Mouse (Mus musculus): Measurements from ENCODE around the gene Wiz. TPM values are rescaled to one million over a fixed set of nuclear protein-coding genes. Genes with fewer than 3 reads are reported as not detected.
A peak's percentile ranks its signal among the peaks of the same experiment; 100 is the strongest.

Wiz gene
- polyA plus RNA-seq (2015; fragmentation: Nextera tagmentation; extraction: Ambion mirVana): 17.5 and 18.9 TPM in 2 replicates

GRCm38 (mm10) chr17:32389101-32389659 lies at the start of gene Wiz:
TSS of gene Wiz (minus strand) at chr17:32389439.
- peak; percentile 90 for ATAC-seq
- WGBS: 1% methylated on average over 24 of the region's 44 CpGs
- H3K9ac ChIP-seq (ENCODE audit: low read depth, low read length): peak within 1 kb of the TSS; percentile 84

GRCm38 (mm10) chr17:32437106-32437505 lies 47.9 kb upstream of the Wiz start:
- 92% methylated on average over 4 of the region's 4 CpGs for WGBS
- no peak overlapping the region for H3K4me3 ChIP-seq (ENCODE audit: low read length)

More at GRCm38 (mm10) chr17:32389101-32389659, at the start of gene Wiz:
- H3K4me2 ChIP-seq (ENCODE audit: low read depth, low read length): peak within 1 kb of the TSS; percentile 94
- peaks cover 19% of the 10 kb centered on the region for H3K27me3 ChIP-seq (replicated peaks; ENCODE audit: control insufficient read depth, insufficient read depth, low read length)
- peak within 1 kb of the TSS; percentile 75 for H3K4me3 ChIP-seq (ENCODE audit: low read length)
- peak within 1 kb of the TSS; percentile 81 for H3K27ac ChIP-seq (ENCODE audit: low read length)
- no peaks in the 10 kb centered on the region for H3K9me3 ChIP-seq (ENCODE audit: control insufficient read depth, low read length)
- peaks cover 8% of the 10 kb centered on the region for H3K4me1 ChIP-seq (ENCODE audit: control insufficient read depth, insufficient read depth, low read length)
- H3K36me3 ChIP-seq (ENCODE audit: control insufficient read depth, insufficient read depth, low read length): no peaks in the 10 kb centered on the region; the same call in 1 of the 2 replicates

GRCm38 (mm10) chr17:32435151-32435550 lies 45.9 kb upstream of the Wiz start:
- no peak overlapping the region for H3K4me2 ChIP-seq (ENCODE audit: low read depth, low read length)
- no peak overlapping the region for H3K27ac ChIP-seq (ENCODE audit: low read length)
- H3K4me3 ChIP-seq (ENCODE audit: low read length): no peak overlapping the region
- ATAC-seq: no peak
- no peaks in the 10 kb centered on the region for H3K36me3 ChIP-seq (ENCODE audit: control insufficient read depth, insufficient read depth, low read length)
- H3K9me3 ChIP-seq (ENCODE audit: control insufficient read depth, low read length): no peaks in the 10 kb centered on the region
- no peaks in the 10 kb centered on the region for H3K27me3 ChIP-seq (replicated peaks; ENCODE audit: control insufficient read depth, insufficient read depth, low read length)
- no peak overlapping the region for H3K9ac ChIP-seq (ENCODE audit: low read depth, low read length)
- H3K4me1 ChIP-seq (ENCODE audit: control insufficient read depth, insufficient read depth, low read length): no peaks in the 10 kb centered on the region
- WGBS: 66% methylated on average over 5 of the region's 5 CpGs

More at GRCm38 (mm10) chr17:32437106-32437505, 47.9 kb upstream of the Wiz start:
- Histone ChIP-seq H3K4me2 (ENCODE audit: low read depth, low read length) (no peak overlapping the region), H3K9me3 (ENCODE audit: control insufficient read depth, low read length) (no peaks in the 10 kb centered on the region), H3K27ac (ENCODE audit: low read length) (no peak overlapping the region), H3K36me3 (ENCODE audit: control insufficient read depth, insufficient read depth, low read length) (no peaks in the 10 kb centered on the region), H3K4me1 (ENCODE audit: control insufficient read depth, insufficient read depth, low read length) (no peaks in the 10 kb centered on the region), H3K27me3 (replicated peaks; ENCODE audit: control insufficient read depth, insufficient read depth, low read length) (no peaks in the 10 kb centered on the region; the same call in 1 of the 2 replicates), H3K9ac (ENCODE audit: low read depth, low read length) (no peak overlapping the region)
- ATAC-seq: no peak

GRCm38 (mm10) chr17:32434324-32434723 lies 45.1 kb upstream of the Wiz start:
- 48% methylated on average over 4 of the region's 4 CpGs for WGBS
- Histone ChIP-seq H3K4me3 (ENCODE audit: low read length) (no peak overlapping the region), H3K9ac (ENCODE audit: low read depth, low read length) (no peak overlapping the region), H3K9me3 (ENCODE audit: control insufficient read depth, low read length) (no peaks in the 10 kb centered on the region), H3K36me3 (ENCODE audit: control insufficient read depth, insufficient read depth, low read length) (no peaks in the 10 kb centered on the region), H3K4me1 (ENCODE audit: control insufficient read depth, insufficient read depth, low read length) (no peaks in the 10 kb centered on the region), H3K27me3 (replicated peaks; ENCODE audit: control insufficient read depth, insufficient read depth, low read length) (no peaks in the 10 kb centered on the region), H3K4me2 (ENCODE audit: low read depth, low read length) (no peak overlapping the region), H3K27ac (ENCODE audit: low read length) (no peak overlapping the region)
- no peak for ATAC-seq

- Histone ChIP-seq H3K4me3 (ENCODE audit: low read length) (no peak overlapping the region), H3K9ac (ENCODE audit: low read depth, low read length) (no peak overlapping the region), H3K4me1 (ENCODE audit: control insufficient read depth, insufficient read depth, low read length) (no peaks in the 10 kb centered on the region), H3K4me2 (ENCODE audit: low read depth, low read length) (no peak overlapping the region), H3K27me3 (replicated peaks; ENCODE audit: control insufficient read depth, insufficient read depth, low read length) (no peaks in the 10 kb centered on the region), H3K27ac (ENCODE audit: low read length) (no peak overlapping the region), H3K36me3 (ENCODE audit: control insufficient read depth, insufficient read depth, low read length) (no peaks in the 10 kb centered on the region), H3K9me3 (ENCODE audit: control insufficient read depth, low read length) (no peaks in the 10 kb centered on the region)
- WGBS: 53% methylated on average over 3 of the region's 3 CpGs
- ATAC-seq: no peak
These were observed 42.7 kb upstream of the Wiz start for GRCm38 (mm10) chr17:32431972-32432371.

GRCm38 (mm10) chr17:32426610-32427009 lies 37.4 kb upstream of the Wiz start:
- Histone ChIP-seq H3K4me1 (ENCODE audit: control insufficient read depth, insufficient read depth, low read length) (no peaks in the 10 kb centered on the region), H3K9me3 (ENCODE audit: control insufficient read depth, low read length) (no peaks in the 10 kb centered on the region), H3K27me3 (replicated peaks; ENCODE audit: control insufficient read depth, insufficient read depth, low read length) (no peaks in the 10 kb centered on the region), H3K27ac (ENCODE audit: low read length) (no peak overlapping the region), H3K4me3 (ENCODE audit: low read length) (no peak overlapping the region), H3K9ac (ENCODE audit: low read depth, low read length) (no peak overlapping the region), H3K4me2 (ENCODE audit: low read depth, low read length) (no peak overlapping the region), H3K36me3 (ENCODE audit: control insufficient read depth, insufficient read depth, low read length) (no peaks in the 10 kb centered on the region)
- no peak for ATAC-seq

GRCm38 (mm10) chr17:32424034-32424433 lies 34.8 kb upstream of the Wiz start, which contains the start of gene Pglyrp2:
TSS of gene Pglyrp2 (minus strand) at chr17:32424167.
- Histone ChIP-seq H3K27ac (ENCODE audit: low read length) (no peak within 1 kb of the TSS), H3K4me1 (ENCODE audit: control insufficient read depth, insufficient read depth, low read length) (no peaks in the 10 kb centered on the region), H3K27me3 (replicated peaks; ENCODE audit: control insufficient read depth, insufficient read depth, low read length) (no peaks in the 10 kb centered on the region), H3K9ac (ENCODE audit: low read depth, low read length) (no peak within 1 kb of the TSS), H3K4me3 (ENCODE audit: low read length) (no peak within 1 kb of the TSS), H3K9me3 (ENCODE audit: control insufficient read depth, low read length) (no peaks in the 10 kb centered on the region), H3K36me3 (ENCODE audit: control insufficient read depth, insufficient read depth, low read length) (no peaks in the 10 kb centered on the region), H3K4me2 (ENCODE audit: low read depth, low read length) (no peak within 1 kb of the TSS)
- WGBS: 87% methylated on average over 2 of the region's 2 CpGs
- no peak for ATAC-seq

GRCm38 (mm10) chr17:32420781-32421180 lies 31.5 kb upstream of the Wiz start:
- Histone ChIP-seq H3K9me3 (ENCODE audit: control insufficient read depth, low read length) (no peaks in the 10 kb centered on the region), H3K27ac (ENCODE audit: low read length) (no peak overlapping the region), H3K4me2 (ENCODE audit: low read depth, low read length) (no peak overlapping the region), H3K4me1 (ENCODE audit: control insufficient read depth, insufficient read depth, low read length) (no peaks in the 10 kb centered on the region), H3K27me3 (replicated peaks; ENCODE audit: control insufficient read depth, insufficient read depth, low read length) (peaks cover 5% of the 10 kb centered on the region), H3K36me3 (ENCODE audit: control insufficient read depth, insufficient read depth, low read length) (no peaks in the 10 kb centered on the region), H3K9ac (ENCODE audit: low read depth, low read length) (no peak overlapping the region), H3K4me3 (ENCODE audit: low read length) (no peak overlapping the region)
- 87% methylated on average over 8 of the region's 8 CpGs for WGBS
- ATAC-seq: no peak

GRCm38 (mm10) chr17:32419989-32420388 lies 30.8 kb upstream of the Wiz start:
- Histone ChIP-seq H3K9ac (ENCODE audit: low read depth, low read length) (no peak overlapping the region), H3K9me3 (ENCODE audit: control insufficient read depth, low read length) (no peaks in the 10 kb centered on the region), H3K4me2 (ENCODE audit: low read depth, low read length) (no peak overlapping the region), H3K27ac (ENCODE audit: low read length) (no peak overlapping the region), H3K27me3 (replicated peaks; ENCODE audit: control insufficient read depth, insufficient read depth, low read length) (peaks cover 13% of the 10 kb centered on the region), H3K4me1 (ENCODE audit: control insufficient read depth, insufficient read depth, low read length) (no peaks in the 10 kb centered on the region), H3K36me3 (ENCODE audit: control insufficient read depth, insufficient read depth, low read length) (no peaks in the 10 kb centered on the region), H3K4me3 (ENCODE audit: low read length) (no peak overlapping the region)
- WGBS: 47% methylated on average over 2 of the region's 2 CpGs
- no peak for ATAC-seq

- no peaks in the 10 kb centered on the region for H3K9me3 ChIP-seq (ENCODE audit: control insufficient read depth, low read length)
- 91% methylated on average over 14 of the region's 14 CpGs for WGBS
- no peaks in the 10 kb centered on the region for H3K36me3 ChIP-seq (ENCODE audit: control insufficient read depth, insufficient read depth, low read length)
- H3K4me3 ChIP-seq (ENCODE audit: low read length): no peak overlapping the region
- no peak overlapping the region for H3K4me2 ChIP-seq (ENCODE audit: low read depth, low read length)
- H3K4me1 ChIP-seq (ENCODE audit: control insufficient read depth, insufficient read depth, low read length): no peaks in the 10 kb centered on the region
- no peak for ATAC-seq
- H3K27ac ChIP-seq (ENCODE audit: low read length): no peak overlapping the region
- H3K27me3 ChIP-seq (replicated peaks; ENCODE audit: control insufficient read depth, insufficient read depth, low read length): peaks cover 15% of the 10 kb centered on the region
- H3K9ac ChIP-seq (ENCODE audit: low read depth, low read length): no peak overlapping the region
These were observed 27.5 kb upstream of the Wiz start for GRCm38 (mm10) chr17:32416771-32417170.

All from intestine, embryonic 16.5 days (tissue).